Mouse (Mus musculus) kidney, embryonic 16.5 days (tissue): ENCODE results near the gene Stx1a. TPM values are rescaled to one million over a fixed set of nuclear protein-coding genes. Genes with fewer than 3 reads are reported as not detected.
"Not testable (repeated sequence)": the region's sequence is repeated elsewhere in the genome, so short reads cannot be mapped to it uniquely, and the experiment has no call there.

Source experiments
- ATAC-seq: fragments of 200-750 bp; cut with Nextera tagmentation; 2 replicates; pipeline ENCODE4 v1.8.0; 2017; ENCODE audit warnings: moderate TSS enrichment; ENCODE audit not compliant: low FRiP score, low TSS enrichment
- H3K27ac ChIP-seq: fragments of 300-500 bp; sonication (generic); 2 replicates; pipeline ENCODE4 v1.5.1; 2014; ENCODE audit warnings: low read length
- H3K27me3 ChIP-seq: fragments of 300-500 bp; sonication (generic); 2 replicates; pipeline ENCODE4 v1.6.1; 2014; ENCODE audit warnings: low read length, control low read depth, mixed read lengths; ENCODE audit not compliant: insufficient read depth
- H3K36me3 ChIP-seq: fragments of 300-500 bp; sonication (generic); 2 replicates; pipeline ENCODE4 v1.6.1; 2014; ENCODE audit warnings: low read length, control low read depth, mixed read lengths; ENCODE audit not compliant: insufficient read depth
- H3K4me1 ChIP-seq: fragments of 300-500 bp; sonication (generic); 2 replicates; pipeline ENCODE4 v1.6.1; 2014; ENCODE audit warnings: low read length, control low read depth, mixed read lengths; ENCODE audit not compliant: insufficient read depth
- H3K4me2 ChIP-seq: fragments of 300-500 bp; sonication (generic); replicated peaks from 2 replicates; pipeline ENCODE4 v1.6.1; 2014; ENCODE audit warnings: low read depth, low read length
- H3K4me3 ChIP-seq: fragments of 300-500 bp; sonication (generic); 2 replicates; pipeline ENCODE4 v1.5.1; 2014; ENCODE audit warnings: mild to moderate bottlenecking, low read length
- H3K9ac ChIP-seq: fragments of 300-500 bp; sonication (generic); replicated peaks from 2 replicates; pipeline ENCODE4 v1.6.1; 2014; ENCODE audit warnings: low read length
- H3K9me3 ChIP-seq: fragments of 300-500 bp; sonication (generic); 2 replicates; pipeline ENCODE4 v1.6.1; 2016; ENCODE audit warnings: low read length, control low read depth
- WGBS: fragments of 180-500 bp; shearing (Covaris S2); extraction: QIAGEN DNeasy Blood & Tissue Kit; methylation state at CpG from one replicate; pipeline ENCODE4 v1.1.7; 2014; 5-methylcytosine and 5-hydroxymethylcytosine counted together
- polyA plus RNA-seq: library from polyadenylated mRNA; unstranded; fragments of >200 nt; fragmentation: Nextera tagmentation; extraction: Ambion mirVana; gene quantifications from 2 replicates; pipeline ENCODE4 v1.2.1, GENCODE M21; 2015

Stx1a gene
- polyA plus RNA-seq, 1 experiment from 2014 or later: 13.5 TPM

- no peaks in the 10 kb centered on the region for H3K9me3 ChIP-seq
- H3K27me3 ChIP-seq: no peaks in the 10 kb centered on the region
- H3K4me2 ChIP-seq: peak overlapping the region; percentile 89
- peak overlapping the region; percentile 85 for H3K9ac ChIP-seq
- peak overlapping the region; percentile 96 for H3K4me3 ChIP-seq
- peaks cover 19% of the 10 kb centered on the region for H3K4me1 ChIP-seq
- peaks cover 34% of the 10 kb centered on the region for H3K36me3 ChIP-seq
- ATAC-seq: peak; percentile 64; the same call in 1 of the 2 replicates
- WGBS: under 1% methylated on average over 40 of the region's 40 CpGs
- peak overlapping the region; percentile 54; the same call in 1 of the 2 replicates for H3K27ac ChIP-seq
These were observed 41.1 kb downstream of the Stx1a start for GRCm38 (mm10) chr5:135064382-135064766.

- Histone ChIP-seq H3K36me3 (peaks cover 32% of the 10 kb centered on the region), H3K27ac (peak within 1 kb of the TSS; percentile 54; the same call in 1 of the 2 replicates), H3K4me1 (peaks cover 19% of the 10 kb centered on the region), H3K4me3 (peak within 1 kb of the TSS; percentile 96), H3K9ac (peak within 1 kb of the TSS; percentile 85), H3K4me2 (peak within 1 kb of the TSS; percentile 89)
- not testable (repeated sequence) for H3K9me3 ChIP-seq, H3K27me3 ChIP-seq, ATAC-seq
- 70% methylated on average over 7 of the region's 9 CpGs for WGBS
These were observed 41.7 kb downstream of the Stx1a start, which contains the start of gene Bud23 for GRCm38 (mm10) chr5:135064909-135065446. Bud23 (minus strand) TSS chr5:135064959.

- Histone ChIP-seq H3K9me3 (no peaks in the 10 kb centered on the region), H3K4me1 (peaks cover 19% of the 10 kb centered on the region), H3K4me3 (no peak overlapping the region), H3K4me2 (no peak overlapping the region), H3K9ac (no peak overlapping the region), H3K27me3 (no peaks in the 10 kb centered on the region), H3K36me3 (peaks cover 22% of the 10 kb centered on the region), H3K27ac (no peak overlapping the region)
- ATAC-seq: no peak
- WGBS: 95% methylated on average over 3 of the region's 3 CpGs
These were observed 42.7 kb downstream of the Stx1a start for GRCm38 (mm10) chr5:135066008-135066407.

GRCm38 (mm10) chr5:135070448-135070847, 47.2 kb downstream of the Stx1a start:
- H3K27me3 ChIP-seq: no peaks in the 10 kb centered on the region
- 88% methylated on average over 3 of the region's 3 CpGs for WGBS
- H3K27ac ChIP-seq: no peak overlapping the region
- H3K9ac ChIP-seq: no peak overlapping the region
- no peak overlapping the region for H3K4me2 ChIP-seq
- peaks cover 18% of the 10 kb centered on the region for H3K4me1 ChIP-seq
- peaks cover 25% of the 10 kb centered on the region for H3K36me3 ChIP-seq
- no peak overlapping the region for H3K4me3 ChIP-seq
- ATAC-seq: no peak
- H3K9me3 ChIP-seq: no peaks in the 10 kb centered on the region

GRCm38 (mm10) chr5:135072061-135072460, 48.8 kb downstream of the Stx1a start:
- 90% methylated on average over 2 of the region's 2 CpGs for WGBS

GRCm38 (mm10) chr5:135072720-135073119, 49.4 kb downstream of the Stx1a start:
- Histone ChIP-seq H3K4me3 (no peak overlapping the region), H3K9ac (peak overlapping the region; percentile 42; the same call in 1 of the 2 replicates), H3K27me3 (no peaks in the 10 kb centered on the region), H3K4me2 (no peak overlapping the region), H3K9me3 (no peaks in the 10 kb centered on the region), H3K27ac (no peak overlapping the region), H3K4me1 (peaks cover 22% of the 10 kb centered on the region), H3K36me3 (peaks cover 17% of the 10 kb centered on the region)
- no peak for ATAC-seq
- 85% methylated on average over 6 of the region's 6 CpGs for WGBS

More at GRCm38 (mm10) chr5:135072061-135072460, 48.8 kb downstream of the Stx1a start:
- ATAC-seq: no peak
- Histone ChIP-seq H3K27ac (no peak overlapping the region), H3K9ac (no peak overlapping the region), H3K27me3 (no peaks in the 10 kb centered on the region), H3K4me3 (no peak overlapping the region), H3K36me3 (peaks cover 18% of the 10 kb centered on the region), H3K9me3 (no peaks in the 10 kb centered on the region), H3K4me1 (peaks cover 22% of the 10 kb centered on the region), H3K4me2 (no peak overlapping the region)

GRCm38 (mm10) chr5:135073349-135074150, 50.3 kb downstream of the Stx1a start:
- Histone ChIP-seq H3K27me3 (no peaks in the 10 kb centered on the region), H3K9ac (peak overlapping the region; percentile 42), H3K36me3 (peaks cover 9% of the 10 kb centered on the region), H3K27ac (no peak overlapping the region), H3K4me1 (peaks cover 22% of the 10 kb centered on the region), H3K9me3 (no peaks in the 10 kb centered on the region), H3K4me3 (no peak overlapping the region), H3K4me2 (peak overlapping the region; percentile 17; the same call in 1 of the 2 replicates)
- no peak for ATAC-seq
- 19% methylated on average over 22 of the region's 26 CpGs for WGBS

GRCm38 (mm10) chr5:135075655-135076054, 52.4 kb downstream of the Stx1a start:
- no peak overlapping the region; the same call in 1 of the 2 replicates for H3K27ac ChIP-seq
- no peaks in the 10 kb centered on the region for H3K27me3 ChIP-seq
- WGBS: 67% methylated on average over 4 of the region's 4 CpGs
- H3K4me3 ChIP-seq: no peak overlapping the region
- H3K9ac ChIP-seq: no peak overlapping the region
- H3K4me2 ChIP-seq: no peak overlapping the region
- no peak for ATAC-seq
- peaks cover 9% of the 10 kb centered on the region for H3K36me3 ChIP-seq
- no peaks in the 10 kb centered on the region for H3K9me3 ChIP-seq
- peaks cover 22% of the 10 kb centered on the region for H3K4me1 ChIP-seq

GRCm38 (mm10) chr5:135076368-135076767, 53.1 kb downstream of the Stx1a start:
- peaks cover 9% of the 10 kb centered on the region for H3K36me3 ChIP-seq
- peak overlapping the region; percentile 85 for H3K9ac ChIP-seq
- peak overlapping the region; percentile 89; the same call in 1 of the 2 replicates for H3K4me3 ChIP-seq
- H3K4me1 ChIP-seq: peaks cover 22% of the 10 kb centered on the region
- peak; percentile 47; the same call in 1 of the 2 replicates for ATAC-seq
- peak overlapping the region; percentile 84 for H3K4me2 ChIP-seq
- WGBS: 80% methylated on average over 14 of the region's 14 CpGs
- no peaks in the 10 kb centered on the region for H3K27me3 ChIP-seq
- 0 out of 2 replicates have a peak, but pooled peaks cover 3% of the 10 kb centered on the region for H3K9me3 ChIP-seq
- peak overlapping the region; percentile 84 for H3K27ac ChIP-seq
